Mouse (Mus musculus): Measurements from ENCODE around the gene Smim27. TPM values are rescaled to one million over a fixed set of nuclear protein-coding genes. Genes with fewer than 3 reads are reported as not detected.

Gene Smim27
- total RNA-seq, 1 experiment from 2014 or later = 13.1 TPM

DNA sequence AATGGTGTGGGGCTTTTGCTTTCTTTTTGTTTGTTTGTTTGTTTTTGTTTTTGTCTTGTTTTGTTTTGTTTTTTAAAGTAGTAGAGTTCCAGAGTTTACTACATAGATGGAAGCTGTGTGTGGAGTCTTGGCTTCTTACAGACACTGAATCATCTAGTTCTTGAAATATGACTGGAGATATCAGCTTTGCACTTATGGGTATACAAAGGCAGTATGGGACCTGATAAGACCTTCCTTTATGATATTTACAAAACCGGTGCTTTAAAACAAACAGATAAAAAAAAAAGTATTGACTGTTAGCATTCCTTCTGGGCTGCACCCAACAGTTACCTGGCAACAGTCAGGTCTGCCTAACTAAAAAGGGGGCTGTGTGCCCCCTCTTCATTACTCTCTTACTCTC is 42.8 kb downstream of the Smim27 start:
- no peak for ATAC-seq (replicated peaks; ENCODE audit: insufficient number of reproducible peaks, low FRiP score, low TSS enrichment, poor library complexity, severe bottlenecking)

DNA sequence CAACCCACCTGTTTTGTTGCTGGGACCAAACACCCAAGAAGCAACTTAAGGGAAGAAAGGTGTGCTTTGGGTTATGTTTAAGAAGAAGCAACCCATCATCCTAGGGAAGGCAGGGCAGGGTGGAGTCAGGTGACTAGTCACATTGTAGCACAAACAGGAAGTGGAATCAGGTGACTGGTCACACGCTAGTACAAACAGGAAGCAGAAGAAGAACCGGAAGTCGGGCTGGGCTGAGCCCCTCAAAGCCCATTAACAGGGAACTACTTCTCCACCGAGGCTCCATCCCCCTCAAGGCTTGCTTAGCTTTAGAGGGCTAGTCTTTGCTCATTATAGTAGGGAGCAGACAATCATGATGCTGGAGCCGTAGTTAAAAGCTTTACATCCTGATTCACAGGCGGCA is 43.6 kb downstream of the Smim27 start:
- ATAC-seq (replicated peaks; ENCODE audit: insufficient number of reproducible peaks, low FRiP score, low TSS enrichment, poor library complexity, severe bottlenecking) = peak; percentile 90

DNA sequence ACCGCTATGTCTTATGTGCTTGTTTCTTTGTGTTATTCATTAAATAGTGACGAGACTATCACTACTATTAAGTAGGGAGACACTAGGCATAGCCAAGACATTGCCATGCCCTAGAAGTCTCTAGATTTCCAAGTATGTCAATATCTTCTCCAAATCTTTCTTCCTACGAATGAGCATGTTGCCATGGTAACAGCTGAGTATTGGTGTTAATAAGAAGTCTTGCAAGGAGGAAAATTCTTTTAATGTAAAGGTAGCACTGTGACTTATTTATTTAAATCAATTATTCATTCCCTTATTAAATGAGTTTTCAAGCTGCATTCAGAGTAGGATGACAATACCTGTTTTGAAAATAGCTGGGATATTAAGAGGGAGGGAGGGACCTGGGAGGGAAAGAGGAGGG is 48.0 kb downstream of the Smim27 start:
- no peak for ATAC-seq (replicated peaks; ENCODE audit: insufficient number of reproducible peaks, low FRiP score, low TSS enrichment, poor library complexity, severe bottlenecking)

Other genes starting within 250 kb of the Smim27 start
- 18.2 to 24.5 TPM (median 20.6 TPM) in 3 replicates for gene Aco1, start 126.5 kb upstream of the Smim27 start, total RNA-seq (2017)
- 40.6 to 102 TPM (median 50.8 TPM) in 3 replicates for gene Ddx58, start 29.8 kb upstream of the Smim27 start, total RNA-seq (2017)
- 78.8 to 88.0 TPM (median 79.8 TPM) in 3 replicates for gene Topors, start 271 bp downstream of the Smim27 start, total RNA-seq (2017)
- 19.6 to 49.3 TPM (median 45.1 TPM) in 3 replicates for gene Ndufb6, start 9.8 kb downstream of the Smim27 start, total RNA-seq (2017)
- gene Tmem215, start 202.6 kb downstream of the Smim27 start, total RNA-seq (2017) = not detected in 3 replicates